Mouse (Mus musculus) intestine, postnatal 0 days (tissue): ENCODE data around the gene Aldh8a1. TPM values are rescaled to one million over a fixed set of nuclear protein-coding genes. Genes with fewer than 3 reads are reported as not detected.
A peak's percentile ranks its signal among the peaks of the same experiment; 100 is the strongest.

Experiments
- ATAC-seq: fragments of 200-750 bp; cut with Nextera tagmentation; 2 replicates; pipeline ENCODE4 v1.8.0; 2017; ENCODE audit warnings: mild to moderate bottlenecking, moderate TSS enrichment, moderate library complexity
- H3K27ac ChIP-seq: fragments of 300-500 bp; sonication (generic); 2 replicates; pipeline ENCODE4 v1.5.1; 2014; ENCODE audit warnings: mild to moderate bottlenecking, low read depth, low read length, moderate library complexity
- H3K27me3 ChIP-seq: fragments of 300-500 bp; sonication (generic); replicated peaks from 2 replicates; pipeline ENCODE4 v1.6.1; 2014; ENCODE audit warnings: low read length, mixed read lengths; ENCODE audit not compliant: control insufficient read depth, insufficient read depth
- H3K36me3 ChIP-seq: fragments of 300-500 bp; sonication (generic); 2 replicates; pipeline ENCODE4 v1.6.1; 2014; ENCODE audit warnings: mild to moderate bottlenecking, moderate library complexity; ENCODE audit not compliant: control insufficient read depth, insufficient read depth
- H3K4me1 ChIP-seq: fragments of 300-500 bp; sonication (generic); replicated peaks from 2 replicates; pipeline ENCODE4 v1.6.1; 2014; ENCODE audit warnings: antibody characterized with exemption, low read length, mixed read lengths; ENCODE audit not compliant: control insufficient read depth, insufficient read depth
- H3K4me2 ChIP-seq: fragments of 300-500 bp; sonication (generic); replicated peaks from 2 replicates; pipeline ENCODE4 v1.6.1; 2014; ENCODE audit warnings: low read depth, mild to moderate bottlenecking, moderate library complexity
- H3K4me3 ChIP-seq: fragments of 300-500 bp; sonication (generic); 2 replicates; pipeline ENCODE4 v1.5.1; 2014; ENCODE audit warnings: low read depth, low read length
- H3K9ac ChIP-seq: fragments of 300-500 bp; sonication (generic); 2 replicates; pipeline ENCODE4 v1.6.1; 2014; ENCODE audit warnings: mild to moderate bottlenecking, low read depth, low read length
- H3K9me3 ChIP-seq: fragments of 300-500 bp; sonication (generic); 2 replicates; pipeline ENCODE4 v1.6.1; 2016; ENCODE audit warnings: mixed run types; ENCODE audit not compliant: control insufficient read depth
- CTCF ChIP-seq: sonication (generic); IDR thresholded peaks from 2 replicates; pipeline ENCODE4 v1.5.1; 2016; ENCODE audit warnings: low read depth, mild to moderate bottlenecking, control low read depth, antibody characterized with exemption, moderate library complexity
- WGBS: fragments of 180-500 bp; shearing (Covaris S2); extraction: QIAGEN DNeasy Blood & Tissue Kit; methylation state at CpG from one replicate; pipeline ENCODE4 v1.1.7; 2014; 5-methylcytosine and 5-hydroxymethylcytosine counted together
- polyA plus RNA-seq: library from polyadenylated mRNA; unstranded; fragments of >200 nt; fragmentation: Nextera tagmentation; extraction: Ambion mirVana; gene quantifications from 2 replicates; pipeline ENCODE4 v1.2.1, GENCODE M21; 2015

The Aldh8a1 gene
- polyA plus RNA-seq, 1 experiment from 2014 or later = not detected

DNA sequence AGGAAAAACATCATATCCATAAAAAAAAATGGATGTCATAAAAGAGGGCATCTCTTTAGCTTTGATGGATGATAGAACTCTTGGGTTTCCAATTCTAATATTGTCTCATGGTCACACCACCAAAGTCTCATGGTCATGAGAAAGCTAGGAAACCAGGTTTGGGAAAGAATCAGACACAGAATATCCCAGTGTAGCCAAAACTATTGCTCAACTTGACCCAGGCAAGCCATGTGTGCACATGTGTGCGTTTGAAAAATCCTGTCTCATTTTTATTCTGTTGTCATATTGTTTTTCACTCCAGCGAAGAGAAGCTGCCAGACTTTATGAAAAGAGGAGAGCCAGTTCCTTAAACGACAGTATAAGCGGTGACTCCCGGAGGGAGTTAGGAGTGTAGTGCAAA, 33.6 kb downstream of the Aldh8a1 start:
- Histone ChIP-seq H3K4me1 (no peaks in the 10 kb centered on the region), H3K27ac (no peak overlapping the region), H3K36me3 (no peaks in the 10 kb centered on the region), H3K9ac (no peak overlapping the region), H3K9me3 (no peaks in the 10 kb centered on the region), H3K4me2 (no peak overlapping the region), H3K4me3 (no peak overlapping the region), H3K27me3 (no peaks in the 10 kb centered on the region)
- no peak for TF ChIP-seq CTCF
- 75% methylated on average over 5 of the region's 5 CpGs for WGBS
- no peak for ATAC-seq

DNA sequence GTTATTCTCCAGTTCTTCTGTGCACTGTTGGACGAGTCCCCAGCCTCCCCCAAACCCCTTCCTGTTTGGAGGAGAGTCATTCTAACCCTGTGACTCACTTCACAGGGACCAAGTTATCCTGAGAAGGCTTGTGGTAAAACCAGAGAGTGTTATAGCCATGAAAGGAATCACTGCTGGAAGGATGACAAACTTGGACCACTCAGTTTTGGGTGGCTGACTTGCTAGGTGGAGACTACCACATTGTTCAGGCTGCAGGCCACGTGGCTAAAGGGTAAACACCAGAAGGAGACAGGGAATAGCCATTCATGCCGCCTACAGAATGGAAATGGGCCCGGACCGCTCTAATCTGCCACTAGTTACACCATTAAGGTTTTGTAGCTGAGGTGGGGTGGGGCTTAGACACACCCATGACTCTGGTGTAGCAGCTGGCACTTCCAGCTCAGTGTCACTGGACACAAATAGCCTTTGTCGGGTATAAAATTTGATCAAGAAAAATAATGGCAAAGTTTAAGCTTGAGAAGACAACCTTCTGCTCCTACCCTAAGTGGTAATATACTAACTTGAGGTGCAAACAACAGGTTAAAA, 34.6 kb downstream of the Aldh8a1 start:
- Histone ChIP-seq H3K4me1 (no peaks in the 10 kb centered on the region), H3K4me3 (no peak overlapping the region), H3K9ac (no peak overlapping the region), H3K36me3 (no peaks in the 10 kb centered on the region), H3K27ac (no peak overlapping the region), H3K27me3 (no peaks in the 10 kb centered on the region), H3K9me3 (no peaks in the 10 kb centered on the region), H3K4me2 (no peak overlapping the region)
- ATAC-seq = no peak
- no peak for TF ChIP-seq CTCF
- 60% methylated on average over 6 of the region's 6 CpGs for WGBS

DNA sequence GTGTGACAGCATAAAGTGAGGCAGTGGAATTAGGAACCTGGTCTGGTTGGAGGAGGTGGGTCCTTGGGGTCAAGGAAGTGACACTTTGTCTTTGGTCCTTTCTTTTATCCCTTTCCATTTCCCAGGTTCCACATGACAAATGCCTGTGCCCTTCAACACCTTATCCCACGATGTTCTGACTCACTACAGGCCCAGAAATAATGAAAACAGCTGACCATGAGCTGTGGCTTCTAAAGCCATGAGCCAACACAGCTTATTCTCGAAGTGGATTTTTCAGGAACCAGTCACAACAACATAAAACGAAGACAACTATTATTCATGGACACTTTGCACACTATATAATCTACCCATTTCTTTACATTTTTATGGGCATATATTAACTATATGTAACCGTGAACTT, 37.9 kb downstream of the Aldh8a1 start:
- Histone ChIP-seq H3K4me2 (no peak overlapping the region), H3K9me3 (no peaks in the 10 kb centered on the region), H3K27me3 (no peaks in the 10 kb centered on the region), H3K36me3 (no peaks in the 10 kb centered on the region), H3K9ac (no peak overlapping the region), H3K27ac (no peak overlapping the region), H3K4me3 (no peak overlapping the region), H3K4me1 (no peaks in the 10 kb centered on the region)
- no peak for TF ChIP-seq CTCF
- WGBS = 84% methylated on average over 4 of the region's 4 CpGs
- no peak for ATAC-seq

DNA sequence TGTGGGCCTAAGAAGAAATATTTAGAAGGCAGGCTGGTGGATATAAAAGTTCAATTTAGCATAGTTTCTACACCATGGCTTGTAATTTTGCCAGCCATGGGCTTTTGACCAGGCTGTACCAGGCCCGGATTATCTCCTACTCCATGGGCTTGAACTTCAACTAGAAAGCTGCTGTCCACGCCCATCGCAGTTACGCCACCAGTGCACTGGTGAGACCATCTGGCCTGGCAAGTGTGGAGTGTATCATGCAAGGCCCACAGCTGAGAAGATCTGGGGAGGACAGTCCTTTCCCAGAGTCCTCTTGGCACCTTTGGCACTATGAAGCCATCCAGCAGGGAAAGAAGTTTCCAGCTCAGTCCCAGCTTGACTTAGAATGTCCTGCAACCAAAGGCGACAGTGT, 39.1 kb downstream of the Aldh8a1 start:
- WGBS = 89% methylated on average over 5 of the region's 5 CpGs
- Histone ChIP-seq H3K36me3 (no peaks in the 10 kb centered on the region), H3K4me1 (no peaks in the 10 kb centered on the region), H3K9ac (no peak overlapping the region), H3K4me2 (no peak overlapping the region), H3K27ac (no peak overlapping the region), H3K9me3 (no peaks in the 10 kb centered on the region), H3K27me3 (no peaks in the 10 kb centered on the region), H3K4me3 (no peak overlapping the region)
- no peak for ATAC-seq
- no peak for TF ChIP-seq CTCF

DNA sequence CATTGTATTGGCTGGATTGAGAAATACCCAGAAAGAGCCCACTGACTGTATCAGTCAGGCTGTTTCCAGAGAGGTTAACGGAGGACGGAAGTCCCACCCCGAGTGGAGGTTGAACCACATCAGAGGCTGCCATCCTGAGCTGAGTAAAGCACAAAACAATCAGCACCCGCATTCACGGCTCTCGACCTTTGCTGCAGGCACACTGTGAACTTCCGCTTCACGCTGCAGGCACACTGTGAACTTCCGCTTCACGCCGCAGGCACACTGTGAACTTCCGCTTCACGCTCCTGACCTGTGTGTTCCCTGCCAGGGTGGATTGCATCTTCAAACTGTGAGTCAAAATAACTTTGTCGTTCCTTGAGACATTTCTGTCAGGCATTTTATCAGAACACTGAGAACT, 42.1 kb downstream of the Aldh8a1 start:
- Histone ChIP-seq H3K9ac (no peak overlapping the region), H3K27me3 (no peaks in the 10 kb centered on the region), H3K4me1 (no peaks in the 10 kb centered on the region), H3K4me2 (no peak overlapping the region), H3K36me3 (no peaks in the 10 kb centered on the region), H3K4me3 (no peak overlapping the region), H3K9me3 (no peaks in the 10 kb centered on the region), H3K27ac (no peak overlapping the region)
- 88% methylated on average over 14 of the region's 14 CpGs for WGBS
- TF ChIP-seq CTCF = no peak
- no peak for ATAC-seq

DNA sequence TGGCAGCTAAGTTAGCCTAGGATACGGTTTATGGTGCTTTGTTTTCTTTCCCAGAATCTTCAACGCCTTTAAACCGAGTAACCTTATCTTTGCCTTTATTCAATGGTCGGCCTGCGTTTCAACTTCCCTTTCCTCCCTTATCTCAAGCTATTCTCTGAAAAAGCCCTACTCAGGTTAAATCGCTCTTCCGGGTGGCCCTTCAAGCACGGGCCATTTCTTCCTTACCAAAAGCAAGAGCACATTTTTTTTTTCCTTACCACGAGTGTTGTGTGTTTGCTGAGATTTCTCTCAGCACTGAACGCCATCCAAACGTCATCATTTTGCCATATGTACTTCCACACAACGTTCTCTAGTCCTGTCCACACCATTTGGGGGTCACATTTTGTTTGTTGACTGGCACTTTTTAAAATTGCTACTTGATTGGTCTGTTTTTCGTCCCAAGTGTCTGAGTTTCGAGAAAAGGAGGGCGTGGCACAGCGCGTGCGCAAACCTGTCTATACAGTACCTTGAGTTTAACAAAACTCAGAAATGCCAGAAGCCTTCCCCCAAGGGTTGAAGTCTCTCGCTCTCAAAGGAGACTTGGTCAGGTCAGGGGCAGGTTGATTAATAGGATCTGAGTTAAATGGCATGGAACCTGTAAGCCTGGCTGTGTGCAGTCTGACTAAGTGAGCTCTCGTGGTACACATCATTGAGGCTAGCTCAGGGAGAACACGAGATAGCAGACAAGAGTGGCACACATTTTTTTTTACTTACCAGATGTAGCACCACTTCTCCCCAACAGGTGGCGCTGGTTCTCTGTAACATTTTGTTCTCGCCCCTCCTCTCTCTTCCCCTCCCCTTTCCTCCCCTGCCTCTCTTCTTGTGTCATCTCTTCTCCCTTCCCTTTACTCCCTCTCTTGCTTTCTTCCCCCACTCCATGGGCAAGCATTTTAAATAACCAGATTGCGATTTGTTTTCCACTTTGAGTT, 43.6 kb downstream of the Aldh8a1 start:
- Histone ChIP-seq H3K36me3 (no peaks in the 10 kb centered on the region), H3K27me3 (no peaks in the 10 kb centered on the region), H3K4me3 (no peak overlapping the region), H3K9me3 (no peaks in the 10 kb centered on the region), H3K27ac (no peak overlapping the region), H3K4me1 (no peaks in the 10 kb centered on the region), H3K4me2 (no peak overlapping the region), H3K9ac (no peak overlapping the region)
- ATAC-seq = 0 out of 2 replicates have a peak, but pooled peaks have one; percentile 41
- TF ChIP-seq CTCF = peak; percentile 82
- 52% methylated on average over 24 of the region's 24 CpGs for WGBS
